Mouse (Mus musculus) lung, adult 2 months (tissue): ENCODE measurements at regions not wholly inside any gene's neighbourhood (a gene's known extent, or its start where the extent isn't known, plus 50 kb on each side); places are given as distances from the start of the nearest gene placed in this dataset.

Experiments used
- DNase-seq: peaks from one replicate; pipeline ENCODE4 v3.0.0; 2022
- H3K4me1 ChIP-seq: fragments of 200-500 bp; 2 replicates; pipeline ENCODE4 v1.6.1; 2011; ENCODE audit warnings: low read length; ENCODE audit not compliant: control insufficient read depth, insufficient read depth
- H3K4me3 ChIP-seq: fragments of 200-500 bp; replicated peaks from 2 replicates; pipeline ENCODE3; 2011; ENCODE audit warnings: low read depth, mild to moderate bottlenecking, control low read depth, low read length; ENCODE audit errors: extremely low read depth
- CTCF ChIP-seq: fragments of 200-500 bp; IDR thresholded peaks from 2 replicates; pipeline ENCODE4 v1.5.1; 2011; ENCODE audit warnings: mild to moderate bottlenecking, low read length, control low read depth; ENCODE audit not compliant: insufficient read depth
- POLR2A ChIP-seq: fragments of 200-500 bp; IDR thresholded peaks from 2 replicates; pipeline ENCODE4 v1.6.1; 2011; ENCODE audit warnings: low read depth, mild to moderate bottlenecking, control low read depth, low read length, borderline replicate concordance; ENCODE audit errors: extremely low read depth
- WGBS: fragments of 180-500 bp; shearing (Covaris S2); methylation state at CpG from one replicate; pipeline ENCODE4 v1.1.7; 2018; 5-methylcytosine and 5-hydroxymethylcytosine counted together

- H3K4me3 ChIP-seq, result no peak overlapping the region
- no peak for DNase-seq
- no peak for TF ChIP-seq CTCF
- no peak for TF ChIP-seq POLR2A
- H3K4me1 ChIP-seq, result no peaks in the 10 kb centered on the region; the same call in 1 of the 2 replicates
- 78% methylated on average over 4 of the region's 4 CpGs for WGBS
Observed at GRCm38 (mm10) chr9:61670986-61671385, 243.4 kb downstream of the Rplp1 start.

- no peak for DNase-seq
- WGBS, result 37% methylated on average over 10 of the region's 10 CpGs
- no peaks in the 10 kb centered on the region; the same call in 1 of the 2 replicates for H3K4me1 ChIP-seq
- TF ChIP-seq POLR2A (no peak), CTCF (no peak)
- H3K4me3 ChIP-seq, result no peak overlapping the region
Observed at GRCm38 (mm10) chr9:61669729-61670520, 244.4 kb downstream of the Rplp1 start.

GRCm38 (mm10) chr9:61668723-61669122, 245.6 kb downstream of the Rplp1 start:
- no peak overlapping the region for H3K4me3 ChIP-seq
- no peak for TF ChIP-seq POLR2A
- TF ChIP-seq CTCF, result no peak
- DNase-seq, result no peak
- 75% methylated on average over 8 of the region's 8 CpGs for WGBS
- H3K4me1 ChIP-seq, result no peaks in the 10 kb centered on the region; the same call in 1 of the 2 replicates

GRCm38 (mm10) chr9:61668157-61668697, 246.1 kb downstream of the Rplp1 start:
- no peak overlapping the region for H3K4me3 ChIP-seq
- DNase-seq, result no peak
- H3K4me1 ChIP-seq, result no peaks in the 10 kb centered on the region; the same call in 1 of the 2 replicates
- WGBS, result 81% methylated on average over 1 of the region's 1 CpGs
- no peak for TF ChIP-seq CTCF

- TF ChIP-seq POLR2A, result no peak
- no peak for TF ChIP-seq CTCF
- no peak overlapping the region for H3K4me3 ChIP-seq
- 68% methylated on average over 4 of the region's 4 CpGs for WGBS
- no peak for DNase-seq
- H3K4me1 ChIP-seq, result no peaks in the 10 kb centered on the region; the same call in 1 of the 2 replicates
Observed at GRCm38 (mm10) chr9:61667453-61668074, 246.8 kb downstream of the Rplp1 start.

- WGBS, result 77% methylated on average over 3 of the region's 3 CpGs
- H3K4me3 ChIP-seq, result no peak overlapping the region
- no peak for TF ChIP-seq CTCF
- no peak for TF ChIP-seq POLR2A
- no peaks in the 10 kb centered on the region; the same call in 1 of the 2 replicates for H3K4me1 ChIP-seq
- no peak for DNase-seq
Observed at GRCm38 (mm10) chr9:61666761-61667332, 247.5 kb downstream of the Rplp1 start.

- WGBS, result 40% methylated on average over 6 of the region's 6 CpGs
- no peaks in the 10 kb centered on the region; the same call in 1 of the 2 replicates for H3K4me1 ChIP-seq
- H3K4me3 ChIP-seq, result no peak overlapping the region
- no peak for DNase-seq
- no peak for TF ChIP-seq CTCF
- TF ChIP-seq POLR2A, result no peak
Observed at GRCm38 (mm10) chr9:61666118-61666517, 248.2 kb downstream of the Rplp1 start.

- TF ChIP-seq POLR2A (no peak), CTCF (no peak)
- DNase-seq, result no peak
- Histone ChIP-seq H3K4me3 (no peak overlapping the region), H3K4me1 (no peaks in the 10 kb centered on the region; the same call in 1 of the 2 replicates)
- WGBS, result 85% methylated on average over 5 of the region's 5 CpGs
Observed at GRCm38 (mm10) chr9:61665254-61665653, 249.1 kb downstream of the Rplp1 start.

GRCm38 (mm10) chr9:61664000-61664622, 250.2 kb downstream of the Rplp1 start:
- no peak overlapping the region for H3K4me3 ChIP-seq
- 84% methylated on average over 10 of the region's 10 CpGs for WGBS
- no peaks in the 10 kb centered on the region; the same call in 1 of the 2 replicates for H3K4me1 ChIP-seq
- DNase-seq, result no peak
- no peak for TF ChIP-seq POLR2A
- no peak for TF ChIP-seq CTCF
